Mouse (Mus musculus): ENCODE data around the gene Ncaph2.

Gene Ncaph2

DNA sequence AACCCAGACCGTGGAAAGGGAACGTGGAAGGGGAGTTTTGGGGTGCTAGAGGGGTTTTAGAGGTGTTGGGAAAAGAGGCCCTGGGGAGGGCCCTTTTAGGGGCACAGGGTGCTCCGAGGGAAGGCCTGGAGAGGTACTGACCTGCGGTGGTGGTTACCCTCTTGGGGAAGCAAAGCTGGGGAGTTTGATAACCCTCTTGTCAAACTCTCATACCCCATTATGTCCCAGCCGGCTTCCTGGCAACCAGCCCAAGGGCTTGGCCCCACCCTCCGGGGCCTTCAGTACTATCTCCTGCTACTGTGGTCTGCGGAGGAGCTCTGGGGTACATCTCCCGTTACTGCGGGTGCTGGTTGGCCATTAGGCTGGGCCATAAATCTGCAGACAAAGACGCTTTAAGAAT lies 23.9 kb downstream of the Ncaph2 start:
- no peak for DNase-seq (ENCODE audit: low spot score)

DNA sequence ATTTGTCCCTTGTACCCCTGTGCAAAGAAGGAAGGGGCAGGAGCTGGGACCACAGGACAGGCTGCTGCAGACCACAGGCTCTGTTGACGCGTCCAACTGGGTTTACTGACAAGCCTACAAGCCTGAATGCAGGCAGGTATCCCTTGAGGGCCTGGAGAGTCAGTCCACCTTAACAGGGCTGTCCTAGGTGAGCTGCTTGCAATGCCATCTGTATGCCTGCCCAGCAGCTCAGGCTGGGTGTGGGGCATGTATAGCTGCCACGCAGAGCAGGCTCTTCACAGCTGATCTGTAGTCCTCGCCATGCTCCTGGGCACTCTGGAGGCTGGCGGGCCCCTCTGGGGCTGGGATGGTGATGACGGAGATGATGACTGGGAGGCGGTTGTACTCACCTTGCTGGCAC lies 29.1 kb downstream of the Ncaph2 start, which contains the start of gene Klhdc7b:
Gene Klhdc7b, plus strand, starts transcription at position 301 of the 400 bp plus-strand sequence.
- no peak for DNase-seq (ENCODE audit: low spot score)

DNA sequence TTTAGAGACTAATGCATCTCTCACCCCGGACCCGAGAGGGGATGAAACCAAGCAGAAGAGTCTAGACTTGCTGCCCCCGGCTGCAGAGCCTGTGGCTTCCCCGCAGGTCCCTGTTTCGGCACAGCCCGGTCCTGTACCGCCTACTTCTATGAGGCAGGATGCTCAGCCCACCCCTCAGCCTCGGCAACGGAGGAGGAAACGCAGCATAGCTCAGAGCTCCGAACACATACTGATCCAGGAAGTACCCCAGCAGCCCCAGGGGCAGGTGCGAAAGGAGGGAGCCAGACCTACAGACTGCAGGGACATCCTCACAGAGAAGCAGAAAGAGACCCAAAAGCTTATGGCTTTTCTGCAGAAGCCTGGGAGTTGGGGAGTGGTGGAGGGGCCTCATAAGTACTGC lies 31.6 kb downstream of the Ncaph2 start:
- DNase-seq (ENCODE audit: low spot score) = peak; percentile 28

- DNase-seq (ENCODE audit: low spot score) = no peak
Measured at GRCm38 (mm10) chr15:89390081-89390480, 34.6 kb downstream of the Ncaph2 start.

GRCm38 (mm10) chr15:89396883-89397282 lies 41.4 kb downstream of the Ncaph2 start:
- no peak for DNase-seq (ENCODE audit: low spot score)

DNA sequence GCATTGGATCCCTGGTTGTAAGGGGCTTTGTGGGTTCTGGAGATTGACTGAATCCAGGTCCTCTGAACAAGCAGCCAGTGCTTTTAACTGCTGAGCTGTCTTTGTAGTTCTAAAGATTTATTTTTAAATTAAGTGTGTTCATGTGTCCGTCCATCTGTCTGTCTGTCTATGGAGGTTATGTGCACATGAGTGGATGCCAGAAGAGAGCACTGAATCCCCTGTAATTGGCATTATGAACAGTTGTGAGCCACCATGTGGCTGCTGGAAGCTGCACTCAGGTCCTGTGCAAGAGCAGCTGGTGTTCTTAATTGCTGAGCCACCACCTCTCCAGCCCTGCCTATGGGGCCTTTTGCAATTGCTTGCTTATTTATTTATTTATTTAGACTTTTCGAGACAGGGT lies 42.6 kb downstream of the Ncaph2 start:
- DNase-seq (ENCODE audit: low spot score) = no peak

- DNase-seq (ENCODE audit: low spot score) = no peak
Measured at GRCm38 (mm10) chr15:89399716-89400115, 44.2 kb downstream of the Ncaph2 start.

- no peak for DNase-seq (ENCODE audit: low spot score)
Measured at GRCm38 (mm10) chr15:89402471-89402870, 47.0 kb downstream of the Ncaph2 start.

DNA sequence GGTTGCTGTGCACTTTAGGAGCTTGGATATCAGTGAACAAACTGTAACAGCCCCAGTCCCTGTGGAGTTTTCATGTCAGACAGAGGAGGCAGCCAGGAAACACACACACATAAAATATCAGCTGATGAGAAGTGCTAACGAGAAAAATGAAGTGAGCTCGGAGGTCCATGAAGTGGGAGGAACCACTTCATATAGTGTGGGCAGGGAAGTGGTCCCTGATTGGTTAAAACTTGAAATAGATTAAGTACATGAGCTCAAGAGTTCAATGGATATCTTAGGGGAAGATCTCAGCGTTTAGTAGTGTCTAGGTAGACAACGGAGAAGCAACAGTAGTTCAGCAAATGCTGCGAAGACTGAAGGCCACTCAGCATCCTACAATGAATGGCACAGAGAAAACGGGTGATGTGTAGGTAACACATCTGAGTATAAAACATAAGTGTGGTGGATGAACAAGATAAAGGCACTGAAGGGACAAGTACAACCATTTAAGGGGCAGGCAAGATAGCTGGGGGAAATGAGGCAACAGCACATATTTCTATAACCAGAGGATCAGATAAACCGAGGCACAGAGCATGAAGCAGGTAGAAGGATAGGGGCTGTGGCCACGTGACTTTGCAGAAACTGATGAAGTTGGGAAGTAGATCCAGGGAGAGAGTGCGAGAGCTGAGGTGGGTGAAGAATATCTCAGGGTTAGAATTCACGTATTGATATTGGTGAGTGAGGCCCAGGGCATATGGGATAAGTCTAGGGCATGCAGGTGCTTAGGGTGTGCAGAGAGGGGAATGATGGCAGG lies 49.5 kb downstream of the Ncaph2 start:
- DNase-seq (ENCODE audit: low spot score) = no peak

DNA sequence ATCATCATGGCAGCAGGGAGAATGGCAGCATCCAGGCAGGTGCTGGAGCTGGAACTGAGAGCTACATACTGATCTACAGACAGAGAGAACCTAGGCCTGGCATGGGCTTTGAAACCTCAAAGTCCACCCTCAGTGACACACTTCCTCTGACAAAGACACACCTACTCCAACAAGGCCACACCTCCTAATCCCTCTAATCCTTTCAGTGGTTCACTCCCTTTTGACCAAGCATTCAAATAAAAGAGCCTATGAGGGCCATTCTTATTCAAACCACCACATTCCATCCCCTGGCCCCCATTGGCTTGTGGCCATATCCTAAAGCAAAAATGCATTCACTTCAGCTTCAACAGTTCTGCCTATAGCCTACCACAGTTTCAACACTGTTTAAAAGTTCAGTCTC lies 51.2 kb downstream of the Ncaph2 start:
- no peak for DNase-seq (ENCODE audit: low spot score)

- DNase-seq (ENCODE audit: low spot score) = no peak
Measured at GRCm38 (mm10) chr15:89410118-89410517, 54.6 kb downstream of the Ncaph2 start, which contains the start of gene Syce3. Gene Syce3, minus strand, starts transcription at chr15:89410503.

GRCm38 (mm10) chr15:89415282-89415681 lies 59.8 kb downstream of the Ncaph2 start:
- no peak for DNase-seq (ENCODE audit: low spot score)

- no peak for DNase-seq (ENCODE audit: low spot score)
Measured at GRCm38 (mm10) chr15:89421938-89422337, 66.4 kb downstream of the Ncaph2 start.

Data from T-cell, adult 2 months (primary cell).